Mouse (Mus musculus) liver, embryonic 14.5 days (tissue): ENCODE measurements around the gene Adgrg5.

Experiments
- CTCF ChIP-seq: IDR thresholded peaks from 2 replicates; pipeline ENCODE4 v1.5.1; 2016; ENCODE audit warnings: antibody characterized with exemption, low read depth, control low read depth
- EP300 ChIP-seq: IDR thresholded peaks from 2 replicates; pipeline ENCODE4 v1.6.1; 2016; ENCODE audit warnings: antibody characterized with exemption, low read depth

DNA sequence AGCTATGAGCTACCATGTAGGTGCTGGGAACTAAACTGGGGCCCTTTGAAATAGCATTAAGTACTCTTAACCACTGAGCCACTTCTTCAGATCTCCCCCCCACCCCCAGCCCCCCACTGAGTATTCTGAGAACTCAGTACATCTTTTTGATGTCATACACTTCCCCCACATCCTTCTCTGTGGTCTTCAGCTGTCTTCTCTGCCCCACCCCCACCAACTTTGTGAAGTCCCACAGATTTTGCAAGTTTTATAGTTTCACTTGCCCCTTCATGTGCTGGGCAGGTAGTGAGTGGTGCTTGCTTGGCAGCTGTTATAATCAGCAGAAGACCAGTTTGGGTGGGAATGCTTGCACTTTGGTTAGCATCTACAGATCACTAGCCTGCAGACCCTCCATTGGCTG, 4.2 kb upstream of the Adgrg5 start:
- TF ChIP-seq EP300 (no peak), CTCF (no peak)
